Mouse (Mus musculus) layer of hippocampus, adult 11-12 months (tissue): ENCODE measurements at regions not wholly inside any gene's neighbourhood (a gene's known extent, or its start where the extent isn't known, plus 50 kb on each side); places are given as distances from the start of the nearest gene placed in this dataset.
A peak's percentile ranks its signal among the peaks of the same experiment; 100 is the strongest.

Experiments used
- DNase-seq: peaks from one replicate; pipeline ENCODE4 v3.0.0; 2022; ENCODE audit warnings: low spot score

DNA sequence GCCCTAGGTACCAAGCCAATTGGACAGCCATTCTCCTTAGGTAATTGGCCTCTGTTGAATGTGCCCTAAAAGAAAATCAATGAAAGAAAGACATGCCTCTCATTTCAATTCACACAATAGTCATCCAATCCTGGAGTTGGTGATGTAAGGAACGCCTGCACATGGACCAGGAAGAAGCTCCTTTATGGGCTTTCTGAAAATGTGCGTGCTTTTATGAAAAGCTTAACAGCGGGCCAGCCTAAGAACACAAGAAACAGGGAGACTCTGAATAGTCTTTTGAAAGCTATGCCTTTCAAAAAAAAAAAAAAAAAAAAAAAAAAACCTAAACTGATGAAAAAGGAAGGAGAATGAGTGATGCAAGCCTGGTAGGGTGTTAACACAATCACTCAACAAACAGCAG, 183.1 kb downstream of the Pcdh19 start:
- no peak for DNase-seq

GRCm38 (mm10) chrX:133461867-133462266, 226.9 kb downstream of the Pcdh19 start:
- no peak for DNase-seq

GRCm38 (mm10) chrX:133447417-133447816, 241.4 kb downstream of the Pcdh19 start:
- no peak for DNase-seq

GRCm38 (mm10) chrX:133402446-133402845, 286.3 kb downstream of the Pcdh19 start:
- DNase-seq = peak; percentile 64

DNA sequence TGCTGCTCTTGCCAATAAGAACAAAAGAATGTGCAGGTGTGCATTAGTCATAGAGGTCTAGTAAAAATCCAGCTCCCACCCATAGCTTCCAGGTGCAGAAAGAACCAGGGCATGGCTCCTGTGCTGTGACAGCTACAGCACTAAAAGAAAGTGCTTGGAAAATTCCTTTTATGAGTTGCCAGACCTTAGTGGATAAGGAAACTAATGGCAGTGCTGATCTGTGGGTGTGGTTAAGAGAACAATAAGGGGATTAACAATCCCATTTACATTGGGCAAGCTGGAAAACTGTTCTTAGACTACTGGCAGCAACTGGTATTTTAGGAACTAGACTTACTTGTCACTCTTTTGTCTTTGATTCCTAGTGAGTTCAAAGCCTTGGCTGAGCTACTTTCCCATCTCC, 301.0 kb downstream of the Pcdh19 start:
- no peak for DNase-seq

- DNase-seq = no peak
Observed at GRCm38 (mm10) chrX:133373960-133374359, 314.8 kb downstream of the Pcdh19 start.

GRCm38 (mm10) chrX:133373047-133373446, 315.7 kb downstream of the Pcdh19 start:
- DNase-seq = no peak

DNA sequence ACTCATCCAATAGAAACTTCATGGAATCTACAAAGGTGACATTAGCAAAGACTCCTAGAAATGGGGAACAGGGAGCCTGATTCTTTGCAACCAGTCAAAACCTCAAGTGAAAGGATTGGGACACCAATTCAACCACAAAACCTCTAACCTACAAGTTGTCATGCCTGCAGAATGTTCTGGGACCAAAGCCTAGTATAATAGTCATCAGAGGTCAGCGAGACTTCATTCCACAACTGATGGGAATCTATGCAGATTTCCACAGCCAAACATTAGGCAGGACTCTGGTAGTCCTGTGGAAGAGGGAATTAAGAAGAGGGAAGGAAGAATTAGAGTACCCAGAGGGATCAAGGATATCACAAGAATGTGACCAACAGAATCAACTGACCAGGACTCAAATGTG, 316.4 kb downstream of the Pcdh19 start:
- no peak for DNase-seq

- DNase-seq = no peak
Observed at GRCm38 (mm10) chrX:133360739-133361138, 328.0 kb downstream of the Pcdh19 start.
